Mouse (Mus musculus): Measurements from ENCODE around the gene Foxp4. TPM values are rescaled to one million over a fixed set of nuclear protein-coding genes. Genes with fewer than 3 reads are reported as not detected.

Foxp4 gene
- polyA plus RNA-seq, 1 experiment from 2014 or later = 24.1 TPM

DNA sequence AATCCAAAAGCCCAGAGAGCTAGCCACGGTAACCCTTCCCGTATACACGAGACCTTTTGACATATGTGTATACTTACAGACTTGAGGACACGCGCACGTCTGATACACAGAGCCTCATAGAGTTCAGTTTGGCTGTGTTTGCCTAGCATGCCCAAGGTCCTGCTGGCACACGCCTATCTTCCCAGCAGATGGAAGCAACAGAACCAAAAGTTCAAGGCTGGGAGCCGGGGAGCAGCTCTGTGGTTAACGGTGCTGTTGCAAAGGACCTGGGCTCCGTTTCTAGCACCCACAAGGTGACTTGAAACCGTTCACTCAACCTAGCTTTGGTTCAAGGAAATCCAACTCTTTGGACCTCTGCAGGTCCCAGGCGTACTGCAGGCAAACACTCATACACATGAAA is 25.0 kb upstream of the Foxp4 start:
- Histone ChIP-seq H3K9ac (no peak overlapping the region), H3K4me1 (peaks cover 30% of the 10 kb centered on the region), H3K27me3 (no peaks in the 10 kb centered on the region), H3K36me3 (no peaks in the 10 kb centered on the region), H3K27ac (no peak overlapping the region), H3K9me3 (no peaks in the 10 kb centered on the region), H3K4me2 (no peak overlapping the region), H3K4me3 (no peak overlapping the region)
- ATAC-seq (ENCODE audit: borderline replicate concordance, extremely low read depth, low FRiP score, low TSS enrichment) = no peak
- 87% methylated on average over 12 of the region's 12 CpGs for WGBS

GRCm38 (mm10) chr17:47948753-47949152 is 24.3 kb upstream of the Foxp4 start:
- 66% methylated on average over 5 of the region's 5 CpGs for WGBS
- no peaks in the 10 kb centered on the region for H3K36me3 ChIP-seq
- peaks cover 27% of the 10 kb centered on the region for H3K4me1 ChIP-seq
- no peaks in the 10 kb centered on the region for H3K9me3 ChIP-seq
- no peak overlapping the region for H3K4me2 ChIP-seq
- H3K27me3 ChIP-seq = no peaks in the 10 kb centered on the region
- ATAC-seq (ENCODE audit: borderline replicate concordance, extremely low read depth, low FRiP score, low TSS enrichment) = no peak
- H3K27ac ChIP-seq = no peak overlapping the region
- H3K4me3 ChIP-seq = no peak overlapping the region
- H3K9ac ChIP-seq = no peak overlapping the region

DNA sequence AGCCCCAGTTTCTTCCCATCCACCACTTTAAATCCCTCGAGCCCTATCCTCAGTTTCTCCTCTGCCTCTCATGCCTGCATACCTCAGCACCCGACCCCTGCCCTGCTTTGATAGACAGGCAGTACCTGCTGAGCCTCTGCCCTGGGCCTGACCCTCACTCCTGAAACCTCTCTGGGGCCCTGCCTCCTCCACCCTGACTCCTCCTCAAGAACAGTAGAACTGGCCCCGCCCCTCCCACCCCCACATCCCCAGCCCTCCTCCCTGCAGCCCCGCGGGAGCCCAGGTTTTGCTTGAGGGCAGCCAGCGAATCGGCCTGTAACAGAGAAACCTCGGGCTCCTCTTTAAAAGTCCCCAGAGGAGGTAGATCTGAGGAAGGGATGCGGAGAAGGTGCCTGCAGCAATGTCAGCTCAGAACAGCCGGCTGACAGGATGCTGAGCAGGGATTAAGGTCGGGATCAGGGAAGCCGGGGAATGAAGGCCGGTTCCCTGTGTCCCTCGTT is 22.5 kb upstream of the Foxp4 start:
- Histone ChIP-seq H3K27me3 (no peaks in the 10 kb centered on the region), H3K9me3 (no peaks in the 10 kb centered on the region), H3K4me1 (peaks cover 12% of the 10 kb centered on the region; the same call in 1 of the 2 replicates), H3K9ac (peak overlapping the region; percentile 32; the same call in 1 of the 2 replicates), H3K4me2 (peak overlapping the region; percentile 45), H3K36me3 (no peaks in the 10 kb centered on the region), H3K27ac (peak overlapping the region; percentile 55), H3K4me3 (peak overlapping the region; percentile 15)
- WGBS = 12% methylated on average over 14 of the region's 14 CpGs
- peak; percentile 74; the same call in 1 of the 2 replicates for ATAC-seq (ENCODE audit: borderline replicate concordance, extremely low read depth, low FRiP score, low TSS enrichment)

GRCm38 (mm10) chr17:47946111-47946510 is 21.7 kb upstream of the Foxp4 start:
- peaks cover 14% of the 10 kb centered on the region; the same call in 1 of the 2 replicates for H3K4me1 ChIP-seq
- no peaks in the 10 kb centered on the region for H3K9me3 ChIP-seq
- H3K4me3 ChIP-seq = no peak overlapping the region
- no peak for ATAC-seq (ENCODE audit: borderline replicate concordance, extremely low read depth, low FRiP score, low TSS enrichment)
- no peak overlapping the region for H3K4me2 ChIP-seq
- H3K36me3 ChIP-seq = no peaks in the 10 kb centered on the region
- H3K27me3 ChIP-seq = no peaks in the 10 kb centered on the region
- 55% methylated on average over 3 of the region's 3 CpGs for WGBS
- no peak overlapping the region for H3K27ac ChIP-seq
- no peak overlapping the region for H3K9ac ChIP-seq

DNA sequence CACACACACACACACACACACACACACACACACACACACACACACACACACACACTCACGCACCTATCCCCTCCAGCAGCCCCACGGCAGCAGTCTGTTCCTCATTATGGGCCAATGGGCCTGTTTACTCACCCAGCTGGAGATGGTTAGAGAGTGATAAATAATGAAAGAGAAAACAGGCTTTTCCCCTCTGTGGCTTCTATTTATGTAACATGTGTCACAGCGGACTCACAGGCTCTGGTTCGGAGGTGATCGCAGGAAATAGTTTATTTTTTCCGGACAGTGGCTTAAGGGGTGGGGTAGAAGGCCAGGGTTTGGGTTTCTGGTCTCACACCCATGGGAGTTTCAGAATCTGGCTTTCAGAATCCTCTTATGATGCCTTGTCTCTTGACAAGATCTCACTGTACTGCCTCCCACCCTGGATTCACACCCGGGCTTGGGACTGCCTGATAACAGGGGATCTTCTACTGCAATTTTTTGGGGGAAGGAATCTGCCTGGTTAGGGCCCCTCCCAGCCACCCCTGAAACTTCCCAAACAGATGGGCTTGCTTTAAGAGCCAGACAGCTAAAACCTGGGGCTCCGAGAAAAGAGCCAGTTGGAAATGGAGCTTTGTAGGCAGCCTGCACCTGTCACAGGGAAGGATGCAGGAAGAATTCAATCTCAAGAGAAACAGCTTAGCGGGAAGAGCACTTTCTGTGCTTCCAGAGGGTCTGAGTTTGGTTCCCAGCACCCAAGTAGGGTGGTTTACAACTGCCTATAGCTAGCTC is 18.8 kb upstream of the Foxp4 start:
- Histone ChIP-seq H3K4me1 (peaks cover 14% of the 10 kb centered on the region; the same call in 1 of the 2 replicates), H3K9me3 (no peaks in the 10 kb centered on the region), H3K4me3 (no peak overlapping the region), H3K27me3 (no peaks in the 10 kb centered on the region), H3K4me2 (no peak overlapping the region), H3K27ac (no peak overlapping the region), H3K9ac (no peak overlapping the region), H3K36me3 (no peaks in the 10 kb centered on the region)
- 44% methylated on average over 9 of the region's 9 CpGs for whole genome bisulfite sequencing
- ATAC-seq (ENCODE audit: borderline replicate concordance, extremely low read depth, low FRiP score, low TSS enrichment) = no peak

- Histone ChIP-seq H3K4me1 (peaks cover 8% of the 10 kb centered on the region; the same call in 1 of the 2 replicates), H3K9me3 (no peaks in the 10 kb centered on the region), H3K9ac (no peak overlapping the region), H3K27ac (no peak overlapping the region), H3K4me2 (no peak overlapping the region), H3K27me3 (no peaks in the 10 kb centered on the region), H3K4me3 (no peak overlapping the region), H3K36me3 (no peaks in the 10 kb centered on the region)
- WGBS = 55% methylated on average over 4 of the region's 4 CpGs
- no peak for ATAC-seq (ENCODE audit: borderline replicate concordance, extremely low read depth, low FRiP score, low TSS enrichment)
Measured at GRCm38 (mm10) chr17:47942008-47942407, 17.6 kb upstream of the Foxp4 start.

DNA sequence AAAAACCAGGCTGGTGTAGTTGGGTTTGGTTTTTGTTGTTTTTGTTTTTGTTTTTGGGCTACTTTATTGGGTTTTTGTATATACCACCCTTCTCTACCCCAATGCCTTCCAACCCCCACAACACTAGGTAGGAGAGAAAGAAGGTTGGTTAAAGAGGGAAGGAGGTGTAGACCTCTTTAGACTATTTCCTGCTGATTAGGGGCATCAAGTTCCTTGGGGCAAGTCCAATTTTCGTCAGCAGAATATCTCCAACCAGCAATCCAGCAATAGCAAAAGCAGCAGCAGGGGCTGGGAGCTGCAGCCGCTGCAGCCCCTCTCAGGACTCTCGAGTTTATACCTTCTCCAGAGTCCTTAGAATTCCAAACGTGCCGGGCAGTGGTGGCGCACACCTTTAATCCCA is 14.4 kb upstream of the Foxp4 start:
- no peak overlapping the region for H3K4me3 ChIP-seq
- H3K36me3 ChIP-seq = no peaks in the 10 kb centered on the region
- ATAC-seq (ENCODE audit: borderline replicate concordance, extremely low read depth, low FRiP score, low TSS enrichment) = no peak
- H3K9me3 ChIP-seq = no peaks in the 10 kb centered on the region
- no peak overlapping the region for H3K4me2 ChIP-seq
- 52% methylated on average over 6 of the region's 6 CpGs for WGBS
- H3K27me3 ChIP-seq = no peaks in the 10 kb centered on the region
- H3K27ac ChIP-seq = no peak overlapping the region
- no peak overlapping the region for H3K9ac ChIP-seq
- H3K4me1 ChIP-seq = 0 out of 2 replicates have a peak, but pooled peaks cover 3% of the 10 kb centered on the region

- no peak overlapping the region for H3K4me3 ChIP-seq
- no peak for ATAC-seq (ENCODE audit: borderline replicate concordance, extremely low read depth, low FRiP score, low TSS enrichment)
- no peak overlapping the region for H3K27ac ChIP-seq
- no peaks in the 10 kb centered on the region for H3K36me3 ChIP-seq
- no peaks in the 10 kb centered on the region for H3K27me3 ChIP-seq
- H3K4me1 ChIP-seq = 0 out of 2 replicates have a peak, but pooled peaks cover 3% of the 10 kb centered on the region
- no peaks in the 10 kb centered on the region for H3K9me3 ChIP-seq
- WGBS = 58% methylated on average over 10 of the region's 10 CpGs
- no peak overlapping the region for H3K9ac ChIP-seq
- H3K4me2 ChIP-seq = no peak overlapping the region
Measured at GRCm38 (mm10) chr17:47937926-47938600, 13.6 kb upstream of the Foxp4 start.

GRCm38 (mm10) chr17:47936591-47936990 is 12.1 kb upstream of the Foxp4 start:
- H3K9ac ChIP-seq = no peak overlapping the region
- H3K4me2 ChIP-seq = no peak overlapping the region
- H3K36me3 ChIP-seq = no peaks in the 10 kb centered on the region
- H3K9me3 ChIP-seq = no peaks in the 10 kb centered on the region
- 72% methylated on average over 4 of the region's 4 CpGs for WGBS
- ATAC-seq (ENCODE audit: borderline replicate concordance, extremely low read depth, low FRiP score, low TSS enrichment) = no peak
- no peak overlapping the region for H3K4me3 ChIP-seq
- H3K4me1 ChIP-seq = no peaks in the 10 kb centered on the region
- no peaks in the 10 kb centered on the region for H3K27me3 ChIP-seq
- H3K27ac ChIP-seq = no peak overlapping the region

DNA sequence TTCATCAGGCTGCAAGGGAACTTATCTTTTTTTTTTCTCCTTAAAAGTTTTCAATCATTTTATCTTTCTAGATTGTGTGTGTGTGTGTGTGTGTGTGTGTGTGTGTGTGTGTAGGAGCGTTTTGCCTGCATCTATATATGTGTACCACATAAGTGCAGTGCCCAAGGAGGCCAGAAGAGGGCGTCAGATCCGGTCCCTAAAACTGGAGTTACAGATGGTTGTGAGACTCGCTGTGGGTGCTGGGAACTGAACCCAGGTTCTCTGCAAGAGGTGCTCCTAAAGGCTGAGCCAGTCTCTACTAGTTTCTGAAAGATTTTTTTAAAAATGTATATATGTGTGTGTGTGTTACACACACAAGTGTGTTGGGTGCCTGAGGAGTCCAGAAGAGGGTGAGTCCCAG is 5.0 kb upstream of the Foxp4 start:
- Histone ChIP-seq H3K9ac (no peak overlapping the region), H3K4me1 (peaks cover 16% of the 10 kb centered on the region), H3K27ac (no peak overlapping the region), H3K9me3 (no peaks in the 10 kb centered on the region), H3K4me3 (no peak overlapping the region), H3K36me3 (no peaks in the 10 kb centered on the region), H3K4me2 (no peak overlapping the region), H3K27me3 (no peaks in the 10 kb centered on the region)
- ATAC-seq (ENCODE audit: borderline replicate concordance, extremely low read depth, low FRiP score, low TSS enrichment) = no peak
- 82% methylated on average over 4 of the region's 4 CpGs for WGBS

- Histone ChIP-seq H3K27ac (peak overlapping the region; percentile 99), H3K4me3 (peak overlapping the region; percentile 98)
- 30% methylated on average over 10 of the region's 10 CpGs for WGBS
Measured at GRCm38 (mm10) chr17:47925988-47926387, 1.5 kb upstream of the Foxp4 start.

More at GRCm38 (mm10) chr17:47925988-47926387, 1.5 kb upstream of the Foxp4 start:
- H3K36me3 ChIP-seq = no peaks in the 10 kb centered on the region
- H3K4me2 ChIP-seq = peak overlapping the region; percentile 81
- H3K9me3 ChIP-seq = no peaks in the 10 kb centered on the region
- ATAC-seq (ENCODE audit: borderline replicate concordance, extremely low read depth, low FRiP score, low TSS enrichment) = no peak
- peaks cover 33% of the 10 kb centered on the region for H3K4me1 ChIP-seq
- peak overlapping the region; percentile 98; the same call in 1 of the 2 replicates for H3K9ac ChIP-seq
- no peaks in the 10 kb centered on the region for H3K27me3 ChIP-seq
